Mouse (Mus musculus) macrophage (primary cell): ENCODE data around the gene Plekhg6. TPM values are rescaled to one million over a fixed set of nuclear protein-coding genes. Genes with fewer than 3 reads are reported as not detected.

Experiments used
- H3K27ac ChIP-seq: fragments of 350-480 bp; formaldehyde crosslinking; 2 replicates; pipeline ENCODE4 v1.9.0; 2021
- H3K36me3 ChIP-seq: fragments of 350-480 bp; formaldehyde crosslinking; 2 replicates; pipeline ENCODE4 v1.9.0; 2021; ENCODE audit errors: inconsistent target
- H3K4me3 ChIP-seq: fragments of 350-480 bp; formaldehyde crosslinking; 2 replicates; pipeline ENCODE4 v1.9.0; 2021; ENCODE audit errors: inconsistent target
- H3K79me2 ChIP-seq: fragments of 350-480 bp; formaldehyde crosslinking; 2 replicates; pipeline ENCODE4 v1.9.0; 2021; ENCODE audit errors: inconsistent target
- WGBS: methylation state at CpG from one replicate; pipeline ENCODE4 v1.1.7; 2026; ENCODE audit warnings: inconsistent platforms; ENCODE audit not compliant: missing documents; 5-methylcytosine and 5-hydroxymethylcytosine counted together
- polyA plus RNA-seq: library from polyadenylated mRNA; stranded (reverse); fragments of 250-400 nt; gene quantifications from 3 replicates; pipeline ENCODE4 v1.2.4, GENCODE M21; 2018; ENCODE audit warnings: inconsistent platforms

Gene Plekhg6
- polyA plus RNA-seq, 1 experiment from 2014 or later: not detected

DNA sequence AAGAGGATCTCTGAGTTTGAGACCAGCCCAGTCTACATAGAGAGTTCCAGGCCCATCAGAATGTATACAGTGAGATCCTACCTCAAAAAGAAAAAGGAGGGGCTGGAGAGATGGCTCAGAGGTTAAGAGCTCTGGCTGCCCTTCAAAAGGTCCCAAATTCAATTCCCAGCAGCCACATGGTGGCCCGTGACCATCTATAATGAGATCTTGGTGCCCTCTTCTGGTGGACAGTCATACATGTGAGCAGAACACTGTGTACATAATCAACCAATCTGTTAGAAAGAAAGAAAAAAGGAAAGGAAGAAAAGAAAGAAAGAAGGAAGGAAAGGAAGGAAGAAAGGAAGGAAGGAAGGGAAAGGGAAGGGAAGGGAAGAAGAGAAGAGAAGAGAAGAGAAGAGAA lies 14.5 kb downstream of the Plekhg6 start:
- WGBS: 91% methylated on average over 1 of the region's 1 CpGs
- H3K4me3 ChIP-seq: no peak overlapping the region
- 0 out of 2 replicates have a peak overlapping the region, but pooled peaks have one; percentile 86 for H3K27ac ChIP-seq
- no peaks in the 10 kb centered on the region for H3K79me2 ChIP-seq
- H3K36me3 ChIP-seq: peaks cover 17% of the 10 kb centered on the region; the same call in 1 of the 2 replicates

DNA sequence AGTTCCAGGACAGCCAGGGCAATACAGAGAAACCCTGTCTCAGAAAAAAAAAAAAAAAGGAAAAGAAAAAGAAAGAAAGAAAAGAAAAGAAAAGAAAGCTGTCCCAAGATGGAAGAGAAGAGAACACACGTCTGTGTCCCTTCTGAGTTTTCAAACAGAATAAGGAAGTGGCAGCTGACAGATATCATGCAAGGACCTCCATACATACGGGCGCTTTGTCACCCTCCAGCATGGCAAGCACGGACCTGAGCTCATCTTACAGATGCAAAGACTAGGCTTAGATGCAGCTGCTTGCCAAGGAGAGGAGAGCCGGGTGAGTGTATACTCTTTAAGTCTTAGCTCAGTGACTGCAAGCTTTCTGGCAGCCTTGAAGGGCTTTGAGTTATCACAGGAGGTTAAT lies 15.1 kb downstream of the Plekhg6 start:
- WGBS: 60% methylated on average over 5 of the region's 5 CpGs
- Histone ChIP-seq H3K79me2 (no peaks in the 10 kb centered on the region), H3K27ac (no peak overlapping the region), H3K36me3 (peaks cover 21% of the 10 kb centered on the region; the same call in 1 of the 2 replicates), H3K4me3 (no peak overlapping the region)

DNA sequence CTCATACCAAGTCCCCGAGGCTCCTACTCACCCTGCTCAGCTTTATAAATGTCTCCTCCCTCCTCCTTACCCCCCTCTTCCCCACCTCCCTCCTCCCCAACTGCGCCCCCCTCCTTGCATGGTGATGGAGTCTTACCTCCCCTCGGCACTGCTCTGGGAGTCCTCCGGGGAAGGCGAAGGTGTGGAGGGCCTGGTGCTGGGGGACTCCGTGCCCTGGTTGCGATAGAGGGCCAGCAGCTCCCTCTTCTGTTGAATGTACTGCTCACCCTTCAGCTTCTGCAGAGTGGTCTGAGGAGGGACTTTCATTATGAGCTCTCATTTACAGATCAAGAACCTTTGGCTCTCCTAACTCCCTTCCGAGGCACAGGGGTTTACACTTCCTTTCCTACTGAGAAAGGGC lies 16.1 kb downstream of the Plekhg6 start:
- WGBS: 27% methylated on average over 8 of the region's 8 CpGs
- peaks cover 21% of the 10 kb centered on the region; the same call in 1 of the 2 replicates for H3K36me3 ChIP-seq
- no peaks in the 10 kb centered on the region; the same call in 1 of the 2 replicates for H3K79me2 ChIP-seq
- no peak overlapping the region for H3K27ac ChIP-seq
- no peak overlapping the region for H3K4me3 ChIP-seq

DNA sequence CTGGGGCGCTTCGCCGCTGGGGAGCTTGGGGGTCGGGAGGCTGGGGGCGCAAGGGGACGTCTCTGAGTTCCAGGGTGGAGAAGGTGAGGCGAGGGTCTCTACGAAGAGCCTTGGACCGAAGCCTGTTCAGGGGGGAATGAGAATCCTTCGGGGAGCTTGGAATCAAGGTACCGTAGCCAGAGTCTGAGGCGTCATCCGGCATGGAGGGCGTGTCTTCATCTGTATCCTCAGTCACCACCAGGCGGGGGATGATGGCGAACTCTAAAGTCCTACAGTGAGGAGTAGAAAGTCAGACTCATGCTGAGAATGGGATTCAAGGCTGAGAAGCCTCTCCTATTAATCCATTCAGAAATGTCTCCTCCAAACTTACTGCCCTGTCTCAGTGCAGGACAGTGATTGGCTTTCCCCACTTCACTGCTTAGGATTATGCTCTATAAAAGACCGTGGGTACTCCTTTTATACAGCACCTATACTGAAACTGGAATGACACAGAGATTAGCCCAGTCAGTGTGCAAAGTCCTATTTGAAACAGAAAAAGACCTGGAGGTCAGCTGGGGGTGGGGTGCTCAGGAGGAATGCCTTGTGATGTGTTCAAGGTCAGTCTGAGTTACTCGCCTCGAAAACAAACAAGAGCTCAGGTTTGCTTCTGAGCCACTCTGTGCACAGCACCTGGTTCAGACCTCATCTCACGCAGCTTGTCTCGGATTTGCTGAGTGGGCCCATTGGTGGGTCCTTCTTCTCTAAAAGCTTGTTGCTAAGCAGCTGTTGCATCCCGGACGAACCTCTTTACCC lies 16.9 kb downstream of the Plekhg6 start:
- peaks cover 7% of the 10 kb centered on the region; the same call in 1 of the 2 replicates for H3K79me2 ChIP-seq
- WGBS: 88% methylated on average over 23 of the region's 23 CpGs
- peaks cover 29% of the 10 kb centered on the region for H3K36me3 ChIP-seq
- H3K4me3 ChIP-seq: no peak overlapping the region
- H3K27ac ChIP-seq: no peak overlapping the region

DNA sequence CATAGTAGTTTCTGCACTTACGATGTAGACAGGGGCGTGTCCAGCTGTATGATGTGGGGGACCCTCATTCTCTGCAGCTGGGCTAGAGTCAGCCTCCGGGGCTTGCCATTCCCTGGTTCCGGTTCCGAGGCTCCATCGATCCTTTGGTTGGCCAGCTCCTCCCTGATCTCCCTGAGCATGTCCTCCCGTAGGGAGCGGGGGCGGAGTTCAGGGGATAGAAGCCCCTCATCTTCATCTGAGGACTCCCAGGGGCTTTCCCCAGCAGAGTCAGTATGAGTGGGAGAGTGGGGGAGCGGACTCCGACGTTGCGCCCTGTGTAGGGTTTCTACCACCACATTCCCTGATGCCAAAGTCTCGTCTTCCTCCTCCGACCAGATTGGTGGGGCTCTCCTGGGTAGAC lies 17.6 kb downstream of the Plekhg6 start:
- Histone ChIP-seq H3K27ac (no peak overlapping the region), H3K36me3 (peaks cover 35% of the 10 kb centered on the region), H3K4me3 (no peak overlapping the region), H3K79me2 (peaks cover 14% of the 10 kb centered on the region; the same call in 1 of the 2 replicates)
- 95% methylated on average over 11 of the region's 15 CpGs for WGBS

DNA sequence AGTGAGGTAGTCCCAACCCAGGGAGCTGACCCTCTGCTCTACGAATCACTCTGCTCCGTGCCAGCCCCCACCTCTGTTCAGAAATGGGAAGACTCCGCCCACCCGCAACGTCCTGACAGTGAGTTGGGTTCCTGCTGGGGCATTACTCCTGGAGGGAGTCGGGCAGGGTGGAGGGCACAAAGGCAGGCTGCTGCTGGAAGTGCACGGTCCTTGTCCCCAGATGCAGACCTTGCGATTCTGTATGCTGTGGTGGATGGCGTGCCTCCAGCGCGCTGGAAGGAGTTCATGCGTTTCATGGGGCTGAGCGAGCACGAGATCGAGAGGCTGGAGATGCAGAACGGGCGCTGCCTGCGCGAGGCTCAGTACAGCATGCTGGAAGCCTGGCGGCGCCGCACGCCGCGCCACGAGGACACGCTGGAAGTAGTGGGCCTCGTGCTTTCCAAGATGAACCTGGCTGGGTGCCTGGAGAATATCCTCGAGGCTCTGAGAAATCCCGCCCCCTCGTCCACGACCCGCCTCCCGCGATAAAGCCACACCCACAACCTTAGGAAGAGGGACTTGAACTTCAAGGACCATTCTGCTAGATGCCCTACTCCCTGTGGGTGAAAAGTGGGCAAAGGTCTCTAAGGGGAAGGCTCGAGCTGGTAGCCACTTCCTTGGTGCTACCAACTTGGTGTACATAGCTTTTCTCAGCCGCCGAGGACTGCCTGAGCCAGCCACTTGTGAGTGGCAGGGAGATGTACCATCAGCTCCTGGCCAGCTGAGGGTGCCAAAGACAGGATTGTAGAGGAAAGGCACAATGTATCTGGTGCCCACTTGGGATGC lies 18.9 kb downstream of the Plekhg6 start:
- WGBS: 87% methylated on average over 26 of the region's 38 CpGs
- H3K4me3 ChIP-seq: no peak overlapping the region
- peaks cover 46% of the 10 kb centered on the region for H3K36me3 ChIP-seq
- peaks cover 27% of the 10 kb centered on the region for H3K79me2 ChIP-seq
- H3K27ac ChIP-seq: no peak overlapping the region

DNA sequence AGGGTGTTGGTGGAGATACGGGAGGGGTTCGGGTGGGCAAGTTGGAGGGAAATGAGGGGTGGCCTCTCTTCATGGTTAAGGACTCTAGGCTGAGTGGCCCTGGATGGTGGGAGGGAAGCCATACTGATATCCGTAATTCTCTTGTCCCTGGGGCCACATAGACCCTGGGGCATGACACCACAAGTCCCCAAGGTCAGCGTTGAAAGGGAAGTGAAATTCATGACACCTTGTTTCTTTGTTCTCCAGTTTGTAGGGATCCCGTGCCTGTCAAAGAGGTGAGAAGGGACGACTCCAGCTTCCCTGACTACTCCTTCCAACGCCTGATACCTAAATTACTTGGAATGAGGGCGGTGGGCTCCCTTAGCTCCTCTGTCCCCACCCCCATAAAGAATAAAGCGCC lies 19.7 kb downstream of the Plekhg6 start:
- no peak overlapping the region for H3K4me3 ChIP-seq
- WGBS: 57% methylated on average over 4 of the region's 9 CpGs
- H3K79me2 ChIP-seq: peaks cover 35% of the 10 kb centered on the region
- H3K27ac ChIP-seq: no peak overlapping the region
- peaks cover 46% of the 10 kb centered on the region for H3K36me3 ChIP-seq

DNA sequence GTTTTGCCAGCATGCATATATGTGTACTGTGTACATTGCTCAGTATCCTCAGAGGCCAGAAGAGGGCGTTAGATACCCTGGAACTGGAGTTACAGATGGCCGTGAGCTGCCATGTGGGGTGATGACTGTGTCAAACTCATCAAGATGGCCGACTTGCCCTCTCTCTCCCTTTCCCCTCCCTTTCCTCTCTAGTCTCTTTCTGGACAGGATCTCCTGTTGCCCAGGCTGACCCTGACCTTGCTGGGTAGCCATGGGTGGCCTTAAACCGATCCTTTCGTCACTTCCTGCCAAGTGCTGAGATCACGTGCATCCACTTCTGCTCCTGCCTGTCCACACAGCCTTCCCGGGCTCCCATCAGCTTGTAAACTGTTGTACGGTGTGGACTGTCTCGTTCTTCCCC lies 20.6 kb downstream of the Plekhg6 start:
- Histone ChIP-seq H3K36me3 (peaks cover 46% of the 10 kb centered on the region), H3K4me3 (no peak overlapping the region), H3K79me2 (peaks cover 44% of the 10 kb centered on the region), H3K27ac (peak overlapping the region; percentile 32; the same call in 1 of the 2 replicates)
- 43% methylated on average over 6 of the region's 9 CpGs for WGBS

DNA sequence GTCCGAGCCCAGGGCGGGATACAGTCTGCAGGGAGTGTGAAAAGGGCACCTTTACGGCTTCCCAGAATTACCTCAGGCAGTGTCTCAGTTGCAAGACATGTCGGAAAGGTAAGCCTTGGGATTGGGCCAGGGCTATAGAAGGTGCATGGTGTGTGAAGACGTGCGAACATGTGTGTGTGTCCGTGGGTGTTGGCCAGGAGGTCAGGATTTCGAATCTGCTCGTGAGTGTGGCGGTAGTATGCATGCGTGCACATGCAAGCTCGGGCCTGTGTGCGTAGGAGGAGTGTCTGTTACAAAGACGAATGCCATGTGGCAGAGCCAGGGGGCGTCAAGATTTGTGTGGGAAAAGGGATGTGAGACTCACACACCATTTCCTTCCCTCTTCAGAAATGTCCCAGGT lies 23.3 kb downstream of the Plekhg6 start:
- Histone ChIP-seq H3K36me3 (peaks cover 39% of the 10 kb centered on the region), H3K79me2 (peaks cover 70% of the 10 kb centered on the region)
- 85% methylated on average over 15 of the region's 15 CpGs for WGBS

DNA sequence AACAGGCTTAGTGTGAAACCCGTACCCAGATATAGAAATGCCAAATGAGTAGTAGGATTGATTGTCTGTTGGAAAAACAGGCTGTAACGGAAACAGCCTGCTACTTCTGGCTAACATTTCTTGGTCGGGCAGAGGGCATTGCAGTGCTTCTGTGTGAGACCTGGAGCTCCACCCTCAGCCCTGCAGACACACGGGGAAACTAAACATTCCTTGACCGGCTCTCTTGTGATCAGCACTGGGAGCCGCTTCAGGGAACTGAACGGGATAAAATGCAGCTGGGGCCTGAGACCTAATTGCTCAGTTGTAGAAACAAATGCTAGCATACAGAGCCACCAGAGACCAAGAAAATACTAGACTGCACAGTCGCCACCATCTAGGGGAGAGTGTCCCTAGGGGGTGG lies 24.3 kb downstream of the Plekhg6 start:
- WGBS: 93% methylated on average over 8 of the region's 8 CpGs
- H3K79me2 ChIP-seq: peaks cover 81% of the 10 kb centered on the region
- H3K36me3 ChIP-seq: peaks cover 30% of the 10 kb centered on the region
- H3K4me3 ChIP-seq: no peak overlapping the region
- no peak overlapping the region for H3K27ac ChIP-seq

More for the DNA sequence above, 23.3 kb downstream of the Plekhg6 start:
- Histone ChIP-seq H3K27ac (no peak overlapping the region), H3K4me3 (no peak overlapping the region)

DNA sequence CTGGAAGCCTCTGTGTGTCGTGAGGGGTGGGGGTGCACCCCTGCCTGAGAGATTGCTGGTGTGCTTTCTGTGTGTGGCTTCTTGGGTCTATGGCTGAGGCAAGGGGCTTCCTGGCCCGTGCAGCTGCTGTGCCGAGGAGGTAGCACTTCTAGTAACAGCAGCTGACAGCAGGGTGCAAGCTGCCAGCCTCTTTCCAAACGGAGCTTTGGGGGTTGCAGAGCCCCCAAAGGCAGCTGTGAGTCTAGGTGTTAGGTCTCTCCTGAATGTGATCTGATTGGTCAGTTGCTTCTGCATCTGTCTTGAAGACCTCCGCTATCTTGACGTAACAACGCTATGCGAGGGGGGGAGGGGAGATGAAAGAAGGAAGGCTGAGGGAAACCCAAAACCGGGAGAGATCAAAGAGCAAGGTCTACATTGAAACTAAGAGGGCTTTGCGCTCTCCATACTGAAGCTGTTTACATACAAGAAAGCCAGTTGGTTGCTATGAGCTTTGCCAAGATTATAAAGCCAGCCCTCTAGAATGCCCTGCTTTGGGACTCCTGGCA lies 25.3 kb downstream of the Plekhg6 start:
- peak overlapping the region; percentile 2; the same call in 1 of the 2 replicates for H3K4me3 ChIP-seq
- H3K27ac ChIP-seq: peak overlapping the region; percentile 98
- H3K36me3 ChIP-seq: peaks cover 25% of the 10 kb centered on the region
- H3K79me2 ChIP-seq: peaks cover 91% of the 10 kb centered on the region
- 31% methylated on average over 9 of the region's 10 CpGs for WGBS

DNA sequence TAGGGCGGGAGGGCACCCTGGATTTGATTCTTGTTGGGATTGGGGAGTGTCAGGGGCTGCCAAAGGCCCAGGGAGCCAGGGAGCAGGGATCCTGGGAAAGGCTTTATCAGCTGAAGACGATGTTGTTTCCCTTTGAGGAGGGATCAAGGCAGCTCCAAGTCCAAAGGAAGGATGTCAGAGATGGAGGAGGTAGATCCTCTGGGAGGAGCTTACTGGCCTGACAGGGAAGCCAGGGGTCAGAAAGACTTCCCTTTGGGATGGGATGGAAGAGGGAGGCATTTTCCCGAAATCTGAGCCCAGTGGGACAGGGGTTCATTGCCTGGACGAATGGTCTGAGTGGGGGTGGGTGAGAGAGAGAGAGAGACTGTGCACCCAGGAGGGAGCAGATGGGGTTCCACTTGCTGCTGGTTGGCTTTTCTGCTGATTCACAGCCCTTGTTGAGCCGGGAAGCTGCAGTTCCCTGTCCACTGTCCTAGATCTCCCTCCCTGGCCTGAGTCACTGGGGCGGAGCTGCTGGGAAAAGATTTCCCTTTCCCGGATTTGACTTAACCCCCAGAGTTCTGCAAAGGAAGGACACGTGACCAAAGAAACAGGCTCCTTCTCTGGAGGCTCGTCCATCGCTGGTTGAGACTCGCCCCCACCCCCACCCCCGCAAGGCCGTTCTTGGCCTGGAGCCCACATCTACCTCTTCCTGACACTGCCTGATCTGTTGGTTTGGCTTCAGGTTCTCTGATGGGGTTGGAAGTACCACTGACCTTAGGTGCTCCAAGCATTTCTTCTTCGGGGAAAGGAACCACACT lies 26.0 kb downstream of the Plekhg6 start:
- peaks cover 98% of the 10 kb centered on the region for H3K79me2 ChIP-seq
- H3K36me3 ChIP-seq: peaks cover 25% of the 10 kb centered on the region
- WGBS: 15% methylated on average over 12 of the region's 14 CpGs
- H3K27ac ChIP-seq: peak overlapping the region; percentile 98
- peak overlapping the region; percentile 2; the same call in 1 of the 2 replicates for H3K4me3 ChIP-seq

DNA sequence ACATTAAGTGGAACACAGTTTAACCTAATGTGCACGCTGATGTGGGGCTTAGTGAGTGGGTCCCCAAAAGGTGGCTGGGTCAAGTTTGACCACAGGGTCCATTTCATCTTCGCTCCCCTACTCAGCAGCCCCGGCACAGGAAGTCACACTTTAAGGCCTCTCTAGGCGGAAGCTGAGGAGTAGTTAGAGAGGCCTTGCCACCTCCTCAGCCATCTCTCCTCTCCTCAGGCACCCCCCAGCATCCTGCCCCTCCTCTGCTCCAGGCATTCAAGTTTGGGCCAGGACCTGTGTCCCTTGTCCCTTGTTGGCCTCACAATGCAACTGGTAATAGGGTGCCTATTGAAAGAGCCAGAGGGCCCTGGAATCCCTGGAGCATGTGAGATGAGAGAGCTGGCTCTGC lies 26.9 kb downstream of the Plekhg6 start:
- 14% methylated on average over 4 of the region's 4 CpGs for WGBS
- Histone ChIP-seq H3K79me2 (peaks cover 94% of the 10 kb centered on the region), H3K36me3 (peaks cover 17% of the 10 kb centered on the region), H3K27ac (peak overlapping the region; percentile 98), H3K4me3 (peak overlapping the region; percentile 2; the same call in 1 of the 2 replicates)

DNA sequence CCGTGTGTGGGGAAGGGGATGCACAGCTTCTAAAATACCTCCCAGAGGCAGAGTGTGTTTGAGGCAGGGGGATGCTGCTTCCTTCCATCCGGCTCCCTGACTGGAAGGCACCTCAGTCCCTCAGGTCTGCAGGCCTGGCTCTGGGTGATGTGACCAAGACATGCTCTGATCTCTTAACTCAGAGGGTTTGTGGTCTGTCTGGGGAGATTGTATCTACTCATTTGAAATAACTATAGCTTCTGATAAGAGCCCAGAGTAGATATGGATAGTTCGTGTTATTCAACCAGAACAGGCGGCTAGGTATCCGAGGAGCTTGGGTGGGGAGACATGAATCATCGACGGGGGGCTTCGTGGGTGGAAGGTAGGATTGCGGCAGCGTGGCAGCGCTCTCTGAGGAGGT lies 27.4 kb downstream of the Plekhg6 start:
- peaks cover 13% of the 10 kb centered on the region for H3K36me3 ChIP-seq
- H3K27ac ChIP-seq: peak overlapping the region; percentile 98
- H3K4me3 ChIP-seq: peak overlapping the region; percentile 2; the same call in 1 of the 2 replicates
- peaks cover 90% of the 10 kb centered on the region for H3K79me2 ChIP-seq
- 32% methylated on average over 11 of the region's 11 CpGs for WGBS
